Mouse (Mus musculus): ENCODE data around the gene Ppp1r32.

The Ppp1r32 gene

GRCm38 (mm10) chr19:10482703-10483102, at the start of gene Ppp1r32:
TSS of gene Ppp1r32 (minus strand) at chr19:10482928.
- DNase-seq, result no peak

- DNase-seq, result no peak
These were observed 47.4 kb upstream of the Ppp1r32 start for GRCm38 (mm10) chr19:10530082-10530481.

GRCm38 (mm10) chr19:10525910-10526309, 43.2 kb upstream of the Ppp1r32 start, which contains the start of gene Sdhaf2:
TSS of gene Sdhaf2 (minus strand) at chr19:10526142.
- DNase-seq, result peak; percentile 31

- DNase-seq, result peak; percentile 90
These were observed 42.6 kb upstream of the Ppp1r32 start, which contains the start of gene Cpsf7 for GRCm38 (mm10) chr19:10525106-10525901. TSS of gene Cpsf7 (plus strand) at chr19:10525266.

GRCm38 (mm10) chr19:10524784-10525105, 42.0 kb upstream of the Ppp1r32 start:
- no peak for DNase-seq

- no peak for DNase-seq
These were observed 40.9 kb upstream of the Ppp1r32 start for GRCm38 (mm10) chr19:10523483-10524080.

GRCm38 (mm10) chr19:10521926-10522325, 39.2 kb upstream of the Ppp1r32 start:
- no peak for DNase-seq

GRCm38 (mm10) chr19:10520355-10520754, 37.6 kb upstream of the Ppp1r32 start:
- DNase-seq, result no peak

GRCm38 (mm10) chr19:10510759-10511330, 28.1 kb upstream of the Ppp1r32 start:
- no peak for DNase-seq

GRCm38 (mm10) chr19:10502571-10502970, 19.8 kb upstream of the Ppp1r32 start:
- DNase-seq, result no peak

GRCm38 (mm10) chr19:10500581-10500980, 17.9 kb upstream of the Ppp1r32 start:
- no peak for DNase-seq

- no peak for DNase-seq
These were observed 14.9 kb upstream of the Ppp1r32 start for GRCm38 (mm10) chr19:10497512-10498160.

- DNase-seq, result no peak
These were observed 14.2 kb upstream of the Ppp1r32 start for GRCm38 (mm10) chr19:10496976-10497375.

- DNase-seq, result no peak
These were observed 12.9 kb upstream of the Ppp1r32 start for GRCm38 (mm10) chr19:10495670-10496069.

GRCm38 (mm10) chr19:10486264-10486738, 3.6 kb upstream of the Ppp1r32 start:
- peak; percentile 57 for DNase-seq

GRCm38 (mm10) chr19:10479541-10479940, 3.2 kb downstream of the Ppp1r32 start:
- DNase-seq, result no peak

GRCm38 (mm10) chr19:10473779-10474178, 8.9 kb downstream of the Ppp1r32 start:
- no peak for DNase-seq

GRCm38 (mm10) chr19:10472958-10473357, 9.8 kb downstream of the Ppp1r32 start:
- peak; percentile 55 for DNase-seq

GRCm38 (mm10) chr19:10469171-10469658, 13.5 kb downstream of the Ppp1r32 start:
- DNase-seq, result peak; percentile 74

GRCm38 (mm10) chr19:10464427-10464826, 18.3 kb downstream of the Ppp1r32 start:
- DNase-seq, result no peak

GRCm38 (mm10) chr19:10461584-10461983, 21.1 kb downstream of the Ppp1r32 start:
- DNase-seq, result no peak

GRCm38 (mm10) chr19:10459907-10460306, 22.8 kb downstream of the Ppp1r32 start:
- DNase-seq, result peak; percentile 74

- no peak for DNase-seq
These were observed 24.6 kb downstream of the Ppp1r32 start for GRCm38 (mm10) chr19:10458096-10458495.

All from layer of hippocampus, adult 9-11 months (tissue).